Mouse (Mus musculus): ENCODE measurements around the gene Rabgef1.

DNA sequence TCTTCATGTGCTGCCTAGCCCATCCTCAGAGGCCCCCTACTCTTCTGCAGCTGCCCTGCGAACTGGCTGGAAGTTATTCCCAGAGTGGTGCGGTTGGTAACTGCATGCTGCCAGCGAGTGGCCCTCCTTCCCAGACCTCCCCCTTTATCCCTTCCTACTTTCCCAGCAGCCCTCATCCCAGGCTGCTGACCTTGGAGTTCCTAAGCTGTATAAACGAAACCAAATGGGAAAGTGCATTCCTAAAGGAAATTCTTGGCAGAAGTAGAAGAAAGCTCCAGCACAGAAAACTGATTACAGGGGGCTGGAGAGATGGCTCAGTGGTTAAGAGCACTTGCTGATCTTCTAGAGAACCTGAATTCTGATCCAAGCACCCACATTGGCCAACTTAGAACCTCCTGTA is 29.6 kb upstream of the Rabgef1 start:
- no peak for TF ChIP-seq POLR2A (IDR thresholded peaks at IDR 0.05; ENCODE audit: borderline replicate concordance, low read depth, low read length)
- no peak for TF ChIP-seq CTCF (IDR thresholded peaks at IDR 0.05; ENCODE audit: low read depth, low read length)

Measured in bone marrow macrophage, adult 2 months (primary cell).